Mouse (Mus musculus): ENCODE measurements around the gene D630045J12Rik.

DNA sequence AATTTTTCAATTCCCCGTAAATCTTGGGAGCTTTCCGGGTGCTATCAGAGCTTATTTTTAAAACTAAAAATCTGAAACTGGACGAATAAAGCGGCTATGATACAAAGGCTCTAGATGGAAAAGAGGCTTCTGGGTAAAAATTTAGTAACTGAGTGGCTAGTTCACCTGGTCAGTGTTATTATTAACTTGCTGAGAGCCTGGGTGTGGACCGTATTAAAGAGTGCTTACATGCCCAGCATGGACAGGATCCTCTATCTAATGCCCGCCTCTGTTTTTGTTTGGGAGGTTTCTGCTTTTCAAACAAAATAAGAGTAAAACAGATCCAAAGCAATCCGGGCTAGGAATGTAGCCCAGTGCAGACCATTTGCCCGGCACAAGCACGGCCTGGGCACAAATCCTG lies 113.4 kb downstream of the D630045J12Rik start:
- TF ChIP-seq CTCF (IDR thresholded peaks at IDR 0.05; ENCODE audit: low read depth, low read length): no peak
- no peak for TF ChIP-seq POLR2A (IDR thresholded peaks at IDR 0.05; ENCODE audit: borderline replicate concordance, low read depth, low read length)

Measured in bone marrow macrophage, adult 2 months (primary cell).